Mouse (Mus musculus) heart, embryonic 15.5 days (tissue): ENCODE results near the gene Reep6. TPM values are rescaled to one million over a fixed set of nuclear protein-coding genes. Genes with fewer than 3 reads are reported as not detected.

Experiments used
- ATAC-seq: fragments of 200-750 bp; cut with Nextera tagmentation; replicated peaks from 2 replicates; pipeline ENCODE4 v1.8.0; 2017; ENCODE audit warnings: low read depth, moderate TSS enrichment; ENCODE audit not compliant: insufficient number of reproducible peaks, insufficient read depth, low FRiP score
- H3K27ac ChIP-seq: fragments of 300-500 bp; sonication (generic); 2 replicates; pipeline ENCODE4 v1.5.1; 2015; ENCODE audit warnings: mild to moderate bottlenecking, inconsistent platforms
- H3K27me3 ChIP-seq: fragments of 300-500 bp; sonication (generic); 2 replicates; pipeline ENCODE4 v1.6.1; 2015; ENCODE audit warnings: inconsistent platforms
- H3K36me3 ChIP-seq: fragments of 300-500 bp; sonication (generic); 2 replicates; pipeline ENCODE4 v1.6.1; 2015; ENCODE audit warnings: mild to moderate bottlenecking, inconsistent platforms
- H3K4me1 ChIP-seq: fragments of 300-500 bp; sonication (generic); replicated peaks from 2 replicates; pipeline ENCODE4 v1.6.1; 2015; ENCODE audit warnings: inconsistent platforms
- H3K4me2 ChIP-seq: fragments of 300-500 bp; sonication (generic); 2 replicates; pipeline ENCODE4 v1.6.1; 2015; ENCODE audit warnings: inconsistent platforms, mild to moderate bottlenecking, moderate library complexity
- H3K4me3 ChIP-seq: fragments of 300-500 bp; sonication (generic); 2 replicates; pipeline ENCODE4 v1.5.1; 2015; ENCODE audit warnings: mild to moderate bottlenecking, inconsistent platforms
- H3K9ac ChIP-seq: fragments of 300-500 bp; sonication (generic); 2 replicates; pipeline ENCODE4 v1.6.1; 2015; ENCODE audit warnings: mild to moderate bottlenecking, inconsistent platforms
- H3K9me3 ChIP-seq: fragments of 300-500 bp; sonication (generic); replicated peaks from 2 replicates; pipeline ENCODE4 v1.6.1; 2016; ENCODE audit warnings: inconsistent platforms
- WGBS: fragments of 180-500 bp; shearing (Covaris S2); methylation state at CpG from one replicate; pipeline ENCODE4 v1.1.7; 2015; ENCODE audit warnings: mixed read lengths; 5-methylcytosine and 5-hydroxymethylcytosine counted together
- polyA plus RNA-seq: library from polyadenylated mRNA; unstranded; fragments of >200 nt; fragmentation: Nextera tagmentation; extraction: Ambion mirVana; gene quantifications from 2 replicates; pipeline ENCODE4 v1.2.1, GENCODE M21; 2015

The Reep6 gene
- polyA plus RNA-seq, result 1.6 and 3.4 TPM in 2 replicates

- H3K9me3 ChIP-seq, result no peaks in the 10 kb centered on the region
- H3K4me1 ChIP-seq, result peaks cover 21% of the 10 kb centered on the region
- H3K27me3 ChIP-seq, result peaks cover 52% of the 10 kb centered on the region
- H3K4me2 ChIP-seq, result peak within 1 kb of the TSS; percentile 95
- peak within 1 kb of the TSS; percentile 55 for H3K4me3 ChIP-seq
- H3K9ac ChIP-seq, result peak within 1 kb of the TSS; percentile 50
- H3K36me3 ChIP-seq, result no peaks in the 10 kb centered on the region
- H3K27ac ChIP-seq, result no peak within 1 kb of the TSS
- WGBS, result 5% methylated on average over 36 of the region's 36 CpGs
- ATAC-seq, result peak; percentile 96
These were observed at the start of gene Reep6, which contains the start of gene Pcsk4 for GRCm38 (mm10) chr10:80329273-80330081. TSS of gene Reep6 (plus strand) at chr10:80329953. TSS of gene Pcsk4 (minus strand) at chr10:80329498.

DNA sequence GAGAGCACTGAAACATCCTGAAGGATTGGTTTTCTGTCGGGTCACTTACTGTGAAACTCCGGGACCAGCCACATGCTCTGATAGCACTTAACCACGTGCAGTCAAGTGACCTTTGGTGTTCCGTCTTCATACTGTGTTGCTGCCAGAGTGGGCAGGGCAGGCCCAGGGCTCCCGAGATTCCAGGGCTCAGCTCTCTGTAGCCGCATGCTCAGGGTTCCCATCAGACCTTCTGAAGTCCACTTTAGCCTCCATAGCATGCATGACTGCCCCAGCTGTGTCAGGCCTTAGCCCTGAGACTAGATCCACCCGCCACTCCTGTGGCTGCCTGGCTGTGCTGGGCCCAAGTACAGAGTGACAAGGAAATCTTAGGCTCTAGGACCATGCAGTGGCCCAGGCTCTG is 48.4 kb upstream of the Reep6 start:
- H3K9me3 ChIP-seq, result no peaks in the 10 kb centered on the region
- WGBS, result 49% methylated on average over 7 of the region's 7 CpGs

GRCm38 (mm10) chr10:80281921-80282371 is 47.8 kb upstream of the Reep6 start:
- peak; percentile 44 for ATAC-seq
- peaks cover 80% of the 10 kb centered on the region for H3K36me3 ChIP-seq
- no peak overlapping the region for H3K4me3 ChIP-seq
- H3K4me1 ChIP-seq, result peaks cover 25% of the 10 kb centered on the region
- no peaks in the 10 kb centered on the region for H3K27me3 ChIP-seq
- H3K9ac ChIP-seq, result no peak overlapping the region
- H3K9me3 ChIP-seq, result no peaks in the 10 kb centered on the region
- 65% methylated on average over 8 of the region's 8 CpGs for WGBS
- H3K4me2 ChIP-seq, result no peak overlapping the region
- peak overlapping the region; percentile 70 for H3K27ac ChIP-seq

More for the DNA sequence above, 48.4 kb upstream of the Reep6 start:
- no peak overlapping the region for H3K4me2 ChIP-seq
- ATAC-seq, result no peak; the same call in 1 of the 2 replicates
- 0 out of 2 replicates have a peak overlapping the region, but pooled peaks have one; percentile 19 for H3K9ac ChIP-seq
- peak overlapping the region; percentile 70 for H3K27ac ChIP-seq
- H3K4me1 ChIP-seq, result peaks cover 25% of the 10 kb centered on the region
- H3K4me3 ChIP-seq, result no peak overlapping the region
- H3K27me3 ChIP-seq, result no peaks in the 10 kb centered on the region
- peaks cover 78% of the 10 kb centered on the region for H3K36me3 ChIP-seq

GRCm38 (mm10) chr10:80282481-80283441 is 47.0 kb upstream of the Reep6 start:
- H3K9ac ChIP-seq, result no peak overlapping the region
- H3K36me3 ChIP-seq, result peaks cover 78% of the 10 kb centered on the region
- H3K4me1 ChIP-seq, result peaks cover 25% of the 10 kb centered on the region
- 80% methylated on average over 20 of the region's 20 CpGs for WGBS
- no peak overlapping the region for H3K4me3 ChIP-seq
- H3K27ac ChIP-seq, result peak overlapping the region; percentile 70
- no peak for ATAC-seq
- H3K27me3 ChIP-seq, result no peaks in the 10 kb centered on the region
- H3K4me2 ChIP-seq, result no peak overlapping the region
- no peaks in the 10 kb centered on the region for H3K9me3 ChIP-seq

- H3K9ac ChIP-seq, result no peak overlapping the region
- H3K9me3 ChIP-seq, result no peaks in the 10 kb centered on the region
- no peak overlapping the region for H3K4me2 ChIP-seq
- no peak overlapping the region for H3K27ac ChIP-seq
- H3K36me3 ChIP-seq, result peaks cover 64% of the 10 kb centered on the region
- no peak overlapping the region for H3K4me3 ChIP-seq
- H3K27me3 ChIP-seq, result no peaks in the 10 kb centered on the region
- ATAC-seq, result no peak
- peaks cover 24% of the 10 kb centered on the region for H3K4me1 ChIP-seq
- WGBS, result 70% methylated on average over 9 of the region's 15 CpGs
These were observed 44.3 kb upstream of the Reep6 start for GRCm38 (mm10) chr10:80285222-80286070.

- WGBS, result 93% methylated on average over 12 of the region's 12 CpGs
- Histone ChIP-seq H3K4me3 (no peak overlapping the region), H3K36me3 (peaks cover 54% of the 10 kb centered on the region), H3K27ac (no peak overlapping the region), H3K9ac (no peak overlapping the region), H3K27me3 (no peaks in the 10 kb centered on the region), H3K9me3 (no peaks in the 10 kb centered on the region), H3K4me1 (peaks cover 6% of the 10 kb centered on the region), H3K4me2 (no peak overlapping the region)
- ATAC-seq, result no peak
These were observed 41.7 kb upstream of the Reep6 start for GRCm38 (mm10) chr10:80288097-80288496.

DNA sequence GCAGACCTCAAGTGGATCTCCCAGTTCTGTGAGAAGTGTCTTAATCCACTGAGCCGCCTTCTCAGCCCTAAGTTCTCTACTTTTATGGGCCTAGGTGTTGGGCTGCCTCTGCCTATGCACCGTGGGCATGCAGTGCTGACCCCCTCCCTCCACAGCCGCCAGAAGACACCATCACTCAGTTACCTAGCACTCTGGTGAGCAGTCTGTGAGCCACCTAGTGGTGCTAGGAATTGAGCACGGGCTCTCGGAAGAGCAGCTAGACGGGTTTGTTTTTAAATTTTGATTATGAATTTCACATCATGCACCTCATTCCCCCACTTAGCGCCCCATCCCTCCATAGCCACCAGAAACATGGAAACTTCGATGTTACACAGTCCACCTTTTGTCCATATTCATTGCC is 41.1 kb upstream of the Reep6 start:
- H3K27ac ChIP-seq, result no peak overlapping the region
- H3K36me3 ChIP-seq, result peaks cover 52% of the 10 kb centered on the region
- H3K27me3 ChIP-seq, result no peaks in the 10 kb centered on the region
- peaks cover 11% of the 10 kb centered on the region for H3K4me1 ChIP-seq
- no peaks in the 10 kb centered on the region for H3K9me3 ChIP-seq
- WGBS, result 68% methylated on average over 8 of the region's 8 CpGs
- no peak overlapping the region for H3K9ac ChIP-seq
- no peak for ATAC-seq
- no peak overlapping the region for H3K4me2 ChIP-seq
- H3K4me3 ChIP-seq, result no peak overlapping the region

- ATAC-seq, result peak; percentile 92
- Histone ChIP-seq H3K9me3 (no peaks in the 10 kb centered on the region), H3K4me3 (peak within 1 kb of the TSS; percentile 83), H3K4me1 (peaks cover 39% of the 10 kb centered on the region), H3K27me3 (peaks cover 11% of the 10 kb centered on the region), H3K36me3 (peaks cover 28% of the 10 kb centered on the region), H3K27ac (peak within 1 kb of the TSS; percentile 83), H3K9ac (peak within 1 kb of the TSS; percentile 95), H3K4me2 (peak within 1 kb of the TSS; percentile 78)
- WGBS, result under 1% methylated on average over 72 of the region's 72 CpGs
These were observed 37.3 kb upstream of the Reep6 start, which contains the start of gene Rps15 for GRCm38 (mm10) chr10:80292251-80293146. TSS of gene Rps15 (plus strand) at chr10:80292453.

DNA sequence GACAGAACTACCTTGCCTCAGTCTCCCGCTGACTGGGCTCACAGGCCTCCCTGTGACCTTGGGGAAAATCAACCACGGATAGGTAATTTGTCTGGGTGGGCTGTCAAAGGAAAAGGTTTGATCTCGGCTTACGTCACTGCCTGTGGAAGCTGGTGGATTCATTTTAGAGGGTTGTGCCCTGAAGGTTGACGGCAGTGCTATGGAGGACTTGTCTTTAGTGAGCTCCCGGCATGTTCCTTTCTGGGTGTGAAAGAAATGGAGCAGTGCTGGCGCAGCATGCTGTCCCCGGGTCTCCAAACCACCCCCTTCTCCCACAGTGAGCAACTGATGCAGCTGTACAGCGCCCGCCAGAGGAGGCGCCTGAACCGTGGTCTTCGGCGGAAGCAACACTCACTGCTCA is 36.4 kb upstream of the Reep6 start:
- peak overlapping the region; percentile 78 for H3K4me2 ChIP-seq
- no peak for ATAC-seq
- peak overlapping the region; percentile 83 for H3K4me3 ChIP-seq
- peak overlapping the region; percentile 83 for H3K27ac ChIP-seq
- WGBS, result 24% methylated on average over 14 of the region's 14 CpGs
- H3K4me1 ChIP-seq, result peaks cover 40% of the 10 kb centered on the region
- H3K36me3 ChIP-seq, result peaks cover 21% of the 10 kb centered on the region; the same call in 1 of the 2 replicates
- no peaks in the 10 kb centered on the region for H3K9me3 ChIP-seq
- H3K27me3 ChIP-seq, result peaks cover 19% of the 10 kb centered on the region
- peak overlapping the region; percentile 95 for H3K9ac ChIP-seq

GRCm38 (mm10) chr10:80294311-80294710 is 35.4 kb upstream of the Reep6 start:
- H3K9ac ChIP-seq, result no peak overlapping the region
- H3K27me3 ChIP-seq, result peaks cover 29% of the 10 kb centered on the region
- no peak overlapping the region for H3K27ac ChIP-seq
- WGBS, result 64% methylated on average over 4 of the region's 4 CpGs
- H3K4me2 ChIP-seq, result no peak overlapping the region
- H3K9me3 ChIP-seq, result no peaks in the 10 kb centered on the region
- H3K4me3 ChIP-seq, result no peak overlapping the region
- peaks cover 40% of the 10 kb centered on the region for H3K4me1 ChIP-seq
- peaks cover 15% of the 10 kb centered on the region; the same call in 1 of the 2 replicates for H3K36me3 ChIP-seq
- no peak for ATAC-seq
